Mouse (Mus musculus): ENCODE results near the gene Ercc5.

The Ercc5 gene

DNA sequence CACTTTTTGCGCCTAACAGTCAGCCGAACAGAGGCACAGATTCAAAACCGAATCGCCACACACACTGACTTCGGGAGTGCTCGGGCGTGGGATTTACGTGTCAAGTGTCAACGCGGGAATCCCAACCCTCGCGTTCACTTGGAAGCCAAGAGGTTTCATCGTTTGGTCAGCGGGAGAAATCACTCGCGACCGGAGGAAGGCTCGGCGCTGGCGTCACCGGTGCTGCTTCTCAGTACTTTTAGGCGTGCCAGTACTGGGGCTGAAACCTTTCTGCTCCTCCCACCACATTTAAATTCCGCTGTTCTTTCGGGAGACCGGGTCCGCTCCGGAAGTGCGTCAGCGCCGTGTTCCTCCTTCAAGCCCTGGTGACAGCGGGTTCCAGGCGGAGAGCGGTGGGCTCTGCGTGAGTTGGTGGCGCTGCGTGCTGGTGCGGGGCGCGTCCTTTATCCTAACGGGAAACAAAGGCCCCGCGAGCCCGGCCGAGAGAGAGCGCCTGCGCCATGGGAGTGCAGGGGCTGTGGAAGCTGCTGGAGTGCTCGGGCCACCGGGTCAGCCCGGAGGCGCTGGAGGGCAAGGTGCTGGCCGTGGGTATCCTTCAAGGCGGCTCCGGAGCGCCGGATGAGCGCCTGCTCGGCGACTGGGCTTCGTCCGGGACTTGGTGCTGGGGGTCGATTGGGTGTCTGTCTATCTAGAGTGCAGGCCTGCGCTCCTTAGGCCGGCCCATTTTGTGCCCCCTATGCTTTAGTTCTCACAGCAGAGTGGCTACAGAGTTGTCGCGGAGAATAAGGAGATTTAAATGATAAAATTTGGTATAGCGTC lies at the start of gene Ercc5:
Ercc5 (plus strand) TSS at position 182 of the 819 bp plus-strand sequence.
- DNase-seq (ENCODE audit: low spot score) = peak; percentile 48

DNA sequence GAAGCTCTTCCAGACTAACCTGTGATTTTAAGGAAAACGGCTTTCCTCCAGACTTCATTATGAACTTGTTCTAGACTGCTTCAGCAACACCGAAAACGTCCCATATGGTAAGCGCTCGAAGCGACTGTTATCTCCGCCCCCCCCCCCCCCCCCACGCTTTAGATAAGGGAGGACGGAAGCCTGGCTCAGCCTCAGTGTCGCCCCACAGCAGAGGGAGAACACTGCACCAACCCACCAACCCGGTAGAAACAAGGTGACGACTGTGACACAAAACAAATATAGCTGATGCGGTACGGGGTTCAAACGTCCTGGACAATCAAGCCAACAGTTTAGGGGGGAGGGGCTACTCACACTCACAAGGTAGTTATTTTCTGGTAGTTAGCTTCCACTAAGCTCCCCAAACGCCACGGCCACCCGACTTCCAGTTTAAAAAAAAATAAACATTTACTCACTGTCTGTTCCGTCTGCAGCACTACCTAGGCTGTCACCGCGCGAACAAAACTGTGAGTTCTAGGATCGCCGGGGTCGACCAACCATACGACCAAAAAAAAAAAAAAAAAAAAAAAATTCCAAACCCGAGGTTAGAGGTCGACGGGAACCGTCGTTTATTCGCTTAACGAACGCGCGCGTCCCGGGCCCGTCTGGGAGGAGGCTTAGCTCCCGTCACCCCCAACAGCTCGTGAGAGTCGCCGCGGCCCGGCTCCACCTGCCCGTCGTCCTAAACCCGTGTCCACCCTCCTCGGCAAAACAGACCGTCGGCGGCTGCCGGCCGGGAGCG lies 45.9 kb upstream of the Ercc5 start:
- peak; percentile 3 for DNase-seq (ENCODE audit: low spot score)

DNA sequence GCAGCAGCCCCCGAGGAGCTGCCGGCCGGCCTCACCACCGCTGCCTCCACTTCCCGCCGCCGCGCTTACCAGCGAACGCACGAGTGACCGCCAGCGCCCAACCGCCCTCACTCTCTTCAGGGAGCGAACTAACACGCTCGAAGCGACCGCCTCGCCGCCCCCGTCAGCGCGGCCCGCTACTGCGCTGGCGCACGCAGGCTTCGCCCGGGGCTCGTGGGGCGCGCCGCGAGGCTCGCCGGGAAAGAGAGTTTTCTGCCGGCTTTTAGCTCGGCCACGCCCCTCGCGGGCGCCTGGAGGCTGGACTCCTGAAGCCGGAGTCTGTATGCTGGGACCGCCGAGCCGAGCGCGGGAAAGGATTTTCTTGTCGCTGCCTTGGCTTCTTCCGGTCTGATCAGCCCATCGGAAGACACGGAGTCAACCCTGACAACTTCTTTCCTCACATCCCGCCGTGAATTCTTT lies 45.3 kb upstream of the Ercc5 start, which contains the start of gene Tex30:
Tex30 (minus strand) TSS at position 183 of the 459 bp plus-strand sequence.
- peak; percentile 78 for DNase-seq (ENCODE audit: low spot score)

DNA sequence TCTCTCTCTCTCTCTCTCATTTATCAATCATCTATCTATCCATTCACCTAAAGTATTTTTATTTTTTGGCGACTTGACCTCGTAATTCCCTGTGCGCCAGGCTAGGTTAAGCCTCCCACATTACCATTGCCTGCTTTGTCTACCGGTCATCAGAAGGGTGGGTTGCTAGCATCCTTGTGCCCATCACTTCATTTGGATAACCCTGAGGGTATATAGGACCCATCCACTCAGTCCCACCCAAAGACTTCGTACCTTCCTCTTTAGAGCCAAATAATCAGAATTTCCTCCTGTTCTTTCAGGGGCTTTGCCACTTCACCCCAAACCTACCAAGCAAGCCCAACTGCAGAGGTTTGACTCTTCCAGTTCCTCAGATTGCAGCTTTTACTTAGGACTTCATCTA lies 44.6 kb upstream of the Ercc5 start:
- DNase-seq (ENCODE audit: low spot score) = no peak

DNA sequence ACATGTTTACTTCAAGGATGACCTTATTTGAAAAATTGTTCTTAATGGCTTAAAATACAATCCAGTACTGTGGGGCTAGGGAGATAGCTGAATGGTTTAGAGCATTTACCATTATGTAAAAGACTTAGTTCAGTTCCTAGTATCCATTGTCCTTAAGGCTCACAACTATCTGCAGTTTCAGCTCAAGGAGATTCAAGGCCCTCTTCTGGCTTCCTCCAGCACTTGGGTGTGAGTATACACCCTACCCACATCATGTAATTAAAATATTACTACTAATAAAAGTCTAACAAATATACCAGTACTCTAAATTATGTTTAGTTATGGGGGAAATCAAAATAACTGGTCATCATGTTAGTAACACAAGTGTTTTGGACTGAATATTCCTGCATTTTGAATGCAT lies 30.0 kb upstream of the Ercc5 start:
- no peak for DNase-seq (ENCODE audit: low spot score)

DNA sequence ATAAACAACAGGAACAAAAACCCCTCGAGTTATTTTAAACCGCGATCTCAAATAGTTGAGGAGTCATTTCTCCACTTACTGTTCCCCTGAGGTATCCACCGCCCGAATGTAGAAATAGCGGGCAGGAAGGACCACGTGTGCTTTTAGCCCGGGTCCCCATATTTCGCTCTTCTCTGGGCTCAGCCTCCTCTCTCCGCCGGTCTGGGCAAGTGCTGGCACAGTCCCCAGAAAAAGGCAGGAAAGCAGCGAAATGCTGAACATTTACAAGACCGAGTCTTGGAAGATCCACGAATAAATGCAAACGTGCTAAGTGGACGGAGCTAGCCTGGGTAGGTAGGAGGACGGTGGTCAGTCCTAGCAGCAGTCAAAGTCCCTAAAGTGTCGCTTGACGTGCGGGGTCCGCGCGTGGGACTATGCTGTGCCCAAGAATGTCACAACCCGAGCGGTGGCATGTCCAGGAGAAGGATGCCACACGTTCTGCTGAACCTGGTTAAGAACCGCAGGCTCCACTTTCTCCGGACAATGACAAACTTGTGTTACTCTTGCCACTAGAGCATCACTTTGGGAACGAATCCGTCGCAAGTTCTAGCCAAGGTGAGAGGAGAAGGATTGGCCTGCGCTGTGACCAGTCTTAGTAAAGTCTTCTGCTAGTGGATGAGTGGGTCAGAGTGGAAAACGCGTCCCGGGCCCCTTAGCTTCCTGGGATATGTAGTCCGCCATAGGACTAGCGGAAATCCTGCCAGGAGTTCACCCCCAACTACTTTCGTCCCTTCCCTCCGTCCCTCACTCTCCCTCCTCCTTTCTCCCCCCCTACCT lies 29.1 kb upstream of the Ercc5 start, which contains the start of the genes Kdelc1 and Bivm:
Kdelc1 (minus strand) TSS at position 570 of the 816 bp plus-strand sequence.
Bivm (plus strand) TSS at position 719 of the 816 bp plus-strand sequence.
- DNase-seq (ENCODE audit: low spot score) = peak; percentile 42

DNA sequence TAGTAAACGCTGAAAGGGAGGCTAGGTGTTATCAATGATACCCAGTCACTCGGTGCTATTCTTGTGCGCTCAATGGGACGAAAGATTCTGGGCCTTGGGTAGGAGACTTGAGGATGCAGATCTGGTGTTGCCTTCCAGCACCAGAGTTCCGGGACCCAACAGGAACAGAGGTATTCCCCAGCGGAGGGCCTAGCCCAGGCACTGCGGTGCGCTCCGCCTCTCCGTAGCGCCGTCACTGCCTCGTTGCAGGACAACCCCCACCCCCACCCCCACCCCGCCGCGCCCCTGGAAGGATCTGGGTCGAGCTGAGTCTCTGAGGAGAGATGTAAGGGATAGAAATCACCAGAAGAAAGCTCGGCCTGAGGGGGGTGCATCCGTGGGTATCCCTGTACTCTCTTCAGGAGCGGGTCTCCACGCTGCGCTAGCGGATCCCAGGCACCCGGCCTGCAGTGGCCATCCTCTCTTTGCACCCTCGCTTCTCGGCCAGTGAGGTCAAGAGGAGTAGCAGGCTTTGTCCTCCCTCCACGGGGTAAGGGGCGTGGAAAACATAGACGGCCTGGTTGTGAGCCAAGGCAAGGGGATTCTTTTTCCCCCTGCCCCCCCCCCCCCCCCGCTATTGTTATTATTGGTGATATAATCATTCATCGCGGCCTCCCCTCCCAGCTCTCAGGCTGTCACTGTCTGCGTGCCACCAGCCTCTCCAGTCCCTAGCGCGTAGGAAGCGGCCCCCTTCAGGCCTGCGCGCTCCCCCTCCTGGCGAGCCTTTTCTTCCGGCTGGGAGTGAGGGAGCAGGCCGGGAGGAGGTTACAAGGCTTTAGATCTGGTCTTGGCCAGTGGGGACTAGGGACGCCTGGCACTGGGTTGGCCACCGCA lies 28.1 kb upstream of the Ercc5 start:
- DNase-seq (ENCODE audit: low spot score) = peak; percentile 69

DNA sequence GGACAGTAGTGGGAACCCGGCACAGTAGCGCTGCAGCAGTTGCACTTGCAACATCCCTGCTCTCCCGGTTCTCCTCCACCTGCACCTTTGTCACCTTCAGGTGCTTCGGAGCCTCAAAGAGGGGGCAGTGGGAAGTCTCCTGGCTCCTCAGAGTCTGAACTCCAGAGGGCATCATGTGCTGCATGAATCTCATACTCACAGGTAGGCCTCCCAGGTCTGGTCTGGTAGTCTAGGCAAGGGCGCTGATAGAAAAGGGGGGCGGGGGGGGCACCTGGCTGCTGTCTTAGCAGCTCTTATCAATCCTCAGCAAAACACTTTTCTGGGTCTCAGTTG lies 27.5 kb upstream of the Ercc5 start:
- DNase-seq (ENCODE audit: low spot score) = no peak

DNA sequence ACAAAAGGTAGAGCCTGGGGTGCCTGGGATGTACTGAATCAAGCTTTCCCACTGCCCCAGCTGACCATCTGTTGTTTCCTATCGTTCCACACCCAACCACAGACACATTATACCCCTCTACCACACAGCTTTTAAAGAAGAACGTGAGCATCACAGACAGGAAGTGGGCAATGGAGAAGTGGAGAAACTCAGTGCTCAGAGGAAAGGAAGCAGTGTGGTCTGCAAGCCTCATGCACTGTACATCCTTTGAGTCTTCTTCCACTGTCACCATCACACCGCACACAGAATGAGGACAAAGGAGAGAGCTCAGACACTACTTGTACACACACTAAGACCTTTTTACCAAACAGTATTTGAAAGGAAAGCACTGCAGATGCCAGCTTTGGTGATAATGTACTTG lies 25.3 kb upstream of the Ercc5 start:
- no peak for DNase-seq (ENCODE audit: low spot score)

DNA sequence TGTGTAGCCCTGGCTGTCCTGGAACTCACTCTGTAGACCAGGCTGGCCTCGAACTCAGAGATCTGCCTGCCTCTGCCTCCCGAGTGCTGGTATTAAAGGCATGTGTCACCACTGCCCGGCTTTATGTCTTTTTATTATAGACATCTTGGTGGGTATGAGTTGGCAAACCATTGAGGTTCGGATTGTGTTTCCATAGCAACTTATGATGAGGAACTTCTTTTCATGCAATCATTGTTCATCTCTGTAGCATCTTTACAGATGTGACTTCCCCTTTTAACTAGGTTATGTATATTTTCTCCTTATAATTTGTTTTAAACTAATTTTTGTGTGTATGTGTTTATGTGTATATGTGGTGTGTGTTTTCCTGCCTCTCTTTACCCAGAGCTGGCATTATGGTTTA lies 22.0 kb upstream of the Ercc5 start:
- no peak for DNase-seq (ENCODE audit: low spot score)

DNA sequence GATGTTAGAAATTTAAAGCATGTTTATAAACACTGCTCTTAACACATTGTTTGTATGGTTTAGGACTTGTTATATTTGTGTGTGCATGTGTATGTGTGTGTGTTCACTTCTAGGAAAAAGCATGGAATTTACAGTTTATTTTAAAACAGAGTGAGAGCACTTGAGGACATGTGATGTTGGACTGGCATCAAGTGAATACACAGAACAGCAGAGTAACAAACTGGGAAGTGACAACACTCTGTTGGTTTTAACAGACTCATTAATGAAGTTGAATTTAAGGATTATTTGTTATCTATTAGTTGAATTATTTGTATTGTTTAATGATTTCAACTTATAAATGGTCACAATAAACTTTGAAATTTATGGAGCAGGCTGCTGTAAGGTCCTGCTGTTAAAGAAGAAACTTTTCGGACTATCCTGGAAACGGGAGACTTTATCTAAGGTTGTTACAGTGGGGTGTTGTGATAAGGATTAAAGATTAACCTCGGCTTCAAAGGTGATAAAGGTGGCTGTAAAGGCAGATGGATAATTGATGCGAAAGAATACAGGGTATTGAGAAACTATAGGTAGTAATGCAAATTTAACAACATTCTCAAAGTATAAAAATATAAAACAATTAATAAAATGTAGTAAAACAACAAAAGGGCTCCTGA lies 17.5 kb upstream of the Ercc5 start:
- DNase-seq (ENCODE audit: low spot score) = no peak

DNA sequence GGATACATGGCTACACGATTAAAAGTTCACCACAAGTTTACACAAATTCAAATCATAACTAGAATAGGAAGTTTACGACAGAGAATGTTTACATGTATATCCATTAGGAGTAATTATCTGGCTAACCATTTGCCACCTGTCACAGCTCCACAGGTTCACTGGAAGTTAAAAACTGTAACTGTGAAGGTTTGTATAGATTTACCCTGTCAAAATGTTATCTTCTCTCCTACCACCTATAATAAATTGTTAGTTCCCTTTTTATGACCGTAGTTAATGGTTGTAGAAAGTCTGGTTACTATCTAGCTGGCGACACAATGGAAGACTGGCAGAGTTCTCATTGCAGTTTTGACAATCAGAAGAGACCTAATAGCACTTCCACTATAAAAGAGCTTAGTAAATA lies 7.3 kb upstream of the Ercc5 start:
- no peak for DNase-seq (ENCODE audit: low spot score)

DNA sequence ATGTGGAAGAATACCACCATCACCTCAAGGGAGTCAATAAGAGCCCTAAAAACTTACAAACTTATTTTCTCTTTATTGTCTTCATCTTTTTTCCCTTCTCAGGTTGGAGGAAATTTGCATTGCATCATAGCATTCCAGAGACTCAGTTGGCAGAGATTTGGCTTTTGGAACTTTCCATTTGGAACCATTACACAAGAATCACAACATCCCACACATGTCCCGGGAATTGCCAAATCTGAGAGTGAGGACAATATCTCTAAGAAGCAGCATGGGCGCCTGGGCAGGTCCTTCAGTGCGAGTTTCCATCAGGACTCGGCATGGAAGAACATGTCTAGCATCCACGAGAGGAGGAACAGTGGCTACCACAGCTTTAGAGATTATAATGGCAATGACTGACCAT lies 4.8 kb upstream of the Ercc5 start:
- DNase-seq (ENCODE audit: low spot score) = no peak

DNA sequence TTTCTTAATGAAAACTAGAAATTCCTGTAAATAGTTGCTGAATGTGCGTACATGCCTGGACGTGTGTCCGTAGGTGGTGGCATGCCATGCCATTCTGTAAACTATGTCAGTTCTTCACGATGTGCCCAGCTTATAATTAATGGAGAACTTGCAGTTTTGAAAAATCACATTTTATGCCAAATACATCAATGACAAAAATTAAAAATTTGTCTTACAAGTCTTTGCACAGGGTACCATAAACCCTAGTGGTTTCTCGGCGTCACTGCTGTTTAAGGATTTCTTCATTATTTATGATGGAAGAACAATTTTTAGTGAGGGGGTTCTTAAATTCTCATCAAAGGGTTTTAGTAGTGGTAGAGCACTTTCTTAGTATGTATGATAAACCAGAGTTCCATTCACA lies 1.2 kb downstream of the Ercc5 start:
- DNase-seq (ENCODE audit: low spot score) = no peak

DNA sequence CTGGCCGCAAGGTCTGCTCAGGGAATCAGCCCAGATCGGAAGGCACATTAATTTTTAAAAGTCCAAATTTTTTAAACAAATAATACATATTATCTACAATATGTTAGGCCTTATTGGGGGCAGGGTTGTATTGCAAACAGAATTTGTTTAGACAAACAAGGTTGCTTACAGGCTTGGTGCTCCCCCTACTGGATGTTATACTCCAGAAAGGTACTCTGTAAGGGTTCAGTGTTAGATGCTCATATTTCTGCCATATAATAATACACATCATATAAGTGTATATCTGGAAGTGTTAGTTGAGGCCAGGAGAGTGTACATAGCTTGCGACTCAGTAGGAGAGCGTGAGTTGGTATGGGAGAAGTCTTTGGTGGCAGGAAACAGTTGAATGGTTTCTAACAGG lies 7.7 kb downstream of the Ercc5 start:
- DNase-seq (ENCODE audit: low spot score) = no peak

DNA sequence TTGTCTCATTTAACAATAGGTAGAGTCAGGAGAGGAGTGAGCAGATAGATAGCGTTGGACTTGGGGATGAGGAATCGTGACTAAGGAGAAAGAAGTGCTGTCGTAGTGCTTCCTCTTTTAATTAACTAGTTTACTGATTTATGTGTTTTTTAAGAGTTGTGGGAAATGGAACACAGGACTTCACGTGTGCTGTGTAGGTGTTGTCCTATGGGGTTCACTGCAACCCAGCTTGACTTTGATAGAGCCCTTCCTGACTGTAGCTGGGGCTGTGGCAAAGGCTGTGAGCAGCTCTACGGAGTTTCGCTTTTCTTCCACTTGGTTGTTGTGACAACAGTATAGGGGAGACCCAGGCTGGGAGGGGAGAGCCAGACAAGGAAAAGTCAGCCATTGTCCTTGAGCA lies 10.8 kb downstream of the Ercc5 start:
- no peak for DNase-seq (ENCODE audit: low spot score)

DNA sequence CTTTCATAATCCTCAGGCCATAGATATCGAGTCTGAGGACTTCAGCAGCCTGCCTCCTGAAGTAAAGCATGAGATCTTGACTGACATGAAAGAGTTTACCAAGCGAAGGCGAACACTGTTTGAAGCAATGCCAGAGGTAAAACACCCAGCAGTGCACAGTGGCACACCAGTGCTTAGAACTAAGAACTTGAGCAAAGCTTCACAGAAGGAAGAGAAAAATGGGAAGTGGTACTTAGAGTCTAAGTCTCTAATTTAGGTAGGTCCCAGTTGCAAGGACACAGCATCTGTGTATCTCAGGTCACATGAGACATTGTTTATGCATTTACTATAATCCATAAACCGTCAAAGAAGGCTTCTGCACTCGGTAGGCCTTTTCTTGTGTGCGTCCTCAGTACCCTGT lies 14.3 kb downstream of the Ercc5 start:
- DNase-seq (ENCODE audit: low spot score) = no peak

DNA sequence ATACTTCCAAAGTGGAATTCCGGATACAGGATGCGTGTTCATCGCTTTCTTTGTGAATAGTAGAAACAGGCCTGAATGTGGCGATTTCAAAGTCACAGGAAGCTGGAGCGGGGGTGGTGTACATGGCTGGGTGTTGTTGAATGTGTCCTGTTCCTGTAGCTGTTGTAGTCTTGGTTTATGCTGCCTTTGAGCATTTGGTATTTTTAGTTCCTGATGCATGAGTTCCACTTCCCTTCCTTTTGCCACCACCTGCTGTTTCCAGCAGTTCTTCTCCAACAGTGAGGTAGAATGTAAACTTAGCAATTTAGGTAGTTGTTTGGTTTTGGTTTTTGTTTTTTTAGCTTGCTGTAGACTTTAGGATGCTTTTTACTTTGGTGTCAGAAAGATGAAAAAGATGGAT lies 14.8 kb downstream of the Ercc5 start:
- no peak for DNase-seq (ENCODE audit: low spot score)

DNA sequence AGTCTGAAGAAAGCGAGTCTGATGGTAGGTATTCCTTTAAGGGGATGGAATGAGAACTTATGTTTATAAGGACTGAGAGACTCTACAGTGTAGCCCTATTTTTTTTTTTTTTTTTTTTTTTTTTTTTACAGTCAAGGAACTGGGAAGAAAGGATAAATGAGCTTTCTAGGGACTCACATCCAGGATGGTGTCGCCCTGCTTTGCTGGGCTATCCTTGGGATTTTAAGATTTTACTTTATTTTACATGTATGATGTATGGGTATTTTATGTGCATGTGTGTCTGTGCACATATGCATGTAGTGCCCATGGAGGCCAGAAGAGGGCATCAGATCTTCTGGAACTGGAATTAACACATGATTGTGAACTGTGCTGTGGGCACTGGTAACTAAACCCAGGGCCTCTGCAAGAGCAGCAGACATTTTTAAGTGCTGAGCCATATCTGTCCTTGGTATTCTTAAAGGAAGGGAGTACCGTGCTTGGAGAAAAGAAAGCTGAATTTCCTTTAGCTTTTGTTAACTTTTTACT lies 20.4 kb downstream of the Ercc5 start:
- no peak for DNase-seq (ENCODE audit: low spot score)

DNA sequence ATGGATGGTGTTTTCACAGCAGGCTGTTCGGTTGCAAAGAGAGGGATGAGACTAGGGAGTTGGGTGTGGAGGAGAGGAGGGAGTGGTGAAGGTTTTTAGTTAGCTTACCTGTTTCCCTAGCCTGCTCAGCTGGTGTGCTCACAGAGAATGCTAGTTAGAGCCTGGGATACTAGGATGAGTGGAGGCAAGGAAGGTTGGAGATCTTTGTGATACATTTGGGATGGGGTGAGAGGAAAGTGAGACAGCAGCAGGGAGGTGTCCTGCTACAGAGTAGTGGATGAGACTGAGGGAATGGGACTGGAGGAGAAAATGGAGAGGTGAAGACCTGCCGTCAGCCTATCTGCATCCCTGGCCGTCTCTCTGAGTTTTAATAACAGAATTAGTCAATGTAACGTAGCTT lies 25.1 kb downstream of the Ercc5 start:
- DNase-seq (ENCODE audit: low spot score) = no peak

DNA sequence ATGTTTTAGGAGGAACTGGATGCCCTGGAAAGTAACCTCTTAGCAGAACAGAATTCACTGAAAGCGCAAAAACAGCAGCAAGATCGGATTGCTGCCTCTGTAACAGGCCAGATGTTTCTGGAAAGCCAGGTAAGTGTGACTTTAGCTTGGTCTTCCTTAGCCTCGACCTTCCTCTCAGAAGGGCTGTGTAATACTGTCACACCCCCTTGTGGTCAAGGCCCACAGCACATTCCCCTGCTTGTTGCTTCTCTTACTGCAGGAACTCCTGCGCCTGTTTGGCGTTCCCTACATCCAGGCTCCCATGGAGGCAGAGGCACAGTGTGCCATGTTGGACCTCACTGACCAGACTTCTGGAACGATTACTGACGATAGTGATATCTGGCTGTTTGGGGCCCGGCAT lies 26.4 kb downstream of the Ercc5 start:
- DNase-seq (ENCODE audit: low spot score) = no peak
